Mouse (Mus musculus): ENCODE results near the gene Cpne7. TPM values are rescaled to one million over a fixed set of nuclear protein-coding genes. Genes with fewer than 3 reads are reported as not detected.

Gene Cpne7
- polyA plus RNA-seq, 1 experiment = 1.1 TPM

DNA sequence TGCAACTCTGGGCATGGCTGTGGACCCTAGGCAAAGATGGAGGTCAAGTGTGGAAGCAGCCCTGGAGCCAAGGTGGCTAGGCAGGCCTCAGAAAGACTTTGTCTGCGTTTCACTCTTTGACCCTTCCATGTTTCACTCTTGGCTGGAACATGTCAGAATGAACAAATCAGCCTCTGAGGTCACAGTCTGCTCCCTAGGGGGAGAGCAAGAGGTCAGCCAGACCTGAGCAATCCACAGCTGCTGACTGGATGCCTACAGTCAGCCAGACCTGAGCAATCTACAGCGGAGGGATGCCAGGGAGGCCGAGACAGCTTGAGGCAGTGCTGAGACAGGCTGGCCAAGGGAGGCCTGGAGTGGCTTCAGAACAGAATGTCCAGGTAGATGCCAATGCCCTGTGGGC, 64.2 kb downstream of the Cpne7 start:
- H3K27me3 ChIP-seq (ENCODE audit: control insufficient read depth, insufficient read depth, low read length) = no peaks in the 10 kb centered on the region
- H3K36me3 ChIP-seq (ENCODE audit: control insufficient read depth, insufficient read depth, low read length) = no peaks in the 10 kb centered on the region
- H3K27ac ChIP-seq (ENCODE audit: control insufficient read depth, insufficient read depth, low read depth, low read length) = no peak overlapping the region
- no peak overlapping the region for H3K4me3 ChIP-seq (ENCODE audit: control insufficient read depth, low read depth, low read length)
- H3K4me1 ChIP-seq (ENCODE audit: control insufficient read depth, insufficient read depth, low read length) = peaks cover 5% of the 10 kb centered on the region
- TF ChIP-seq POLR2A (IDR thresholded peaks at IDR 0.05; ENCODE audit: control insufficient read depth, low read depth, low read length) (no peak), CTCF (IDR thresholded peaks at IDR 0.05; ENCODE audit: control insufficient read depth, insufficient read depth, insufficient replicate concordance, low read depth, low read length) (no peak)

Other genes with a start within 250 kb of the Cpne7 start
- 37.6 and 41.9 TPM in 2 replicates for gene Ankrd11, start 75.1 kb upstream of the Cpne7 start, polyA plus RNA-seq (2012; rRNA removed)
- gene Spg7, start 54.4 kb upstream of the Cpne7 start, polyA plus RNA-seq (2012; rRNA removed) = 101 and 124 TPM in 2 replicates
- gene Rpl13, start 15.0 kb upstream of the Cpne7 start, polyA plus RNA-seq (2012; rRNA removed) = 834 and 1,155 TPM in 2 replicates
- gene Sult5a1, start 40.9 kb downstream of the Cpne7 start, polyA plus RNA-seq (2012; rRNA removed) = 3.8 and 5.2 TPM in 2 replicates
- gene Dpep1, start 68.9 kb downstream of the Cpne7 start, polyA plus RNA-seq (2012; rRNA removed) = 9.6 and 10.5 TPM in 2 replicates
- gene Chmp1a, start 95.4 kb downstream of the Cpne7 start, polyA plus RNA-seq (2012; rRNA removed) = 98.1 and 98.4 TPM in 2 replicates
- 921 and 929 TPM in 2 replicates for gene Spata33, start 95.5 kb downstream of the Cpne7 start, polyA plus RNA-seq (2012; rRNA removed)
- 62.0 and 65.4 TPM in 2 replicates for gene Cdk10, start 107.5 kb downstream of the Cpne7 start, polyA plus RNA-seq (2012; rRNA removed)
- 34.4 and 35.0 TPM in 2 replicates for gene Spata2l, start 118.9 kb downstream of the Cpne7 start, polyA plus RNA-seq (2012; rRNA removed)
- 7.9 and 8.3 TPM in 2 replicates for gene Zfp276, start 136.8 kb downstream of the Cpne7 start, polyA plus RNA-seq (2012; rRNA removed)
- 30.0 and 34.2 TPM in 2 replicates for gene Vps9d1, start 137.0 kb downstream of the Cpne7 start, polyA plus RNA-seq (2012; rRNA removed)
- 37.3 and 48.1 TPM in 2 replicates for gene Fanca, start 201.2 kb downstream of the Cpne7 start, polyA plus RNA-seq (2012; rRNA removed)
- gene Spire2, start 215.3 kb downstream of the Cpne7 start, polyA plus RNA-seq (2012; rRNA removed) = 26.0 and 27.4 TPM in 2 replicates

All from testis, adult 2 months (tissue).